Mouse (Mus musculus): ENCODE measurements around the gene Ccdc84. TPM values are rescaled to one million over a fixed set of nuclear protein-coding genes. Genes with fewer than 3 reads are reported as not detected.

The Ccdc84 gene
- polyA plus RNA-seq, 1 experiment from 2014 or later: 27.1 TPM

GRCm38 (mm10) chr9:44401081-44401480, 17.3 kb downstream of the Ccdc84 start:
- Histone ChIP-seq H3K27ac (replicated peaks; ENCODE audit: low read depth, low read length) (no peak overlapping the region), H3K4me3 (ENCODE audit: low read depth, low read length) (no peak overlapping the region), H3K9me3 (ENCODE audit: control insufficient read depth, low read length) (no peaks in the 10 kb centered on the region), H3K4me1 (ENCODE audit: control insufficient read depth, insufficient read depth, low read length) (peaks cover 9% of the 10 kb centered on the region; the same call in 1 of the 2 replicates), H3K4me2 (ENCODE audit: low read depth, severe bottlenecking) (no peak overlapping the region), H3K27me3 (ENCODE audit: control insufficient read depth, insufficient read depth, low read length) (0 out of 2 replicates have a peak, but pooled peaks cover 2% of the 10 kb centered on the region), H3K9ac (ENCODE audit: low read length) (no peak overlapping the region), H3K36me3 (ENCODE audit: control insufficient read depth, insufficient read depth, low read length) (peaks cover 25% of the 10 kb centered on the region)
- ATAC-seq (ENCODE audit: insufficient number of reproducible peaks, low FRiP score, low TSS enrichment, low read depth) (no peak), DNase-seq (ENCODE audit: low spot score) (no peak)
- 83% methylated on average over 4 of the region's 4 CpGs for WGBS

GRCm38 (mm10) chr9:44399795-44400114, 18.6 kb downstream of the Ccdc84 start:
- Histone ChIP-seq H3K4me3 (ENCODE audit: low read depth, low read length) (no peak overlapping the region), H3K27me3 (ENCODE audit: control insufficient read depth, insufficient read depth, low read length) (0 out of 2 replicates have a peak, but pooled peaks cover 2% of the 10 kb centered on the region), H3K9me3 (ENCODE audit: control insufficient read depth, low read length) (no peaks in the 10 kb centered on the region), H3K9ac (ENCODE audit: low read length) (no peak overlapping the region), H3K4me2 (ENCODE audit: low read depth, severe bottlenecking) (no peak overlapping the region), H3K27ac (replicated peaks; ENCODE audit: low read depth, low read length) (no peak overlapping the region), H3K36me3 (ENCODE audit: control insufficient read depth, insufficient read depth, low read length) (peaks cover 22% of the 10 kb centered on the region), H3K4me1 (ENCODE audit: control insufficient read depth, insufficient read depth, low read length) (peaks cover 9% of the 10 kb centered on the region; the same call in 1 of the 2 replicates)
- no peak for DNase-seq (ENCODE audit: low spot score)
- no peak for ATAC-seq (ENCODE audit: insufficient number of reproducible peaks, low FRiP score, low TSS enrichment, low read depth)
- 92% methylated on average over 6 of the region's 6 CpGs for WGBS

GRCm38 (mm10) chr9:44399114-44399794, 19.1 kb downstream of the Ccdc84 start:
- H3K9me3 ChIP-seq (ENCODE audit: control insufficient read depth, low read length): no peaks in the 10 kb centered on the region
- H3K36me3 ChIP-seq (ENCODE audit: control insufficient read depth, insufficient read depth, low read length): peaks cover 21% of the 10 kb centered on the region
- WGBS: 84% methylated on average over 13 of the region's 13 CpGs
- no peak for ATAC-seq (ENCODE audit: insufficient number of reproducible peaks, low FRiP score, low TSS enrichment, low read depth)
- no peak overlapping the region for H3K4me3 ChIP-seq (ENCODE audit: low read depth, low read length)
- H3K27me3 ChIP-seq (ENCODE audit: control insufficient read depth, insufficient read depth, low read length): 0 out of 2 replicates have a peak, but pooled peaks cover 2% of the 10 kb centered on the region
- H3K27ac ChIP-seq (replicated peaks; ENCODE audit: low read depth, low read length): no peak overlapping the region
- H3K4me2 ChIP-seq (ENCODE audit: low read depth, severe bottlenecking): no peak overlapping the region
- H3K9ac ChIP-seq (ENCODE audit: low read length): no peak overlapping the region
- peaks cover 9% of the 10 kb centered on the region; the same call in 1 of the 2 replicates for H3K4me1 ChIP-seq (ENCODE audit: control insufficient read depth, insufficient read depth, low read length)
- no peak for DNase-seq (ENCODE audit: low spot score)

- Histone ChIP-seq H3K4me3 (ENCODE audit: low read depth, low read length) (no peak overlapping the region), H3K36me3 (ENCODE audit: control insufficient read depth, insufficient read depth, low read length) (peaks cover 17% of the 10 kb centered on the region), H3K4me2 (ENCODE audit: low read depth, severe bottlenecking) (no peak overlapping the region), H3K9ac (ENCODE audit: low read length) (no peak overlapping the region), H3K9me3 (ENCODE audit: control insufficient read depth, low read length) (no peaks in the 10 kb centered on the region), H3K27ac (replicated peaks; ENCODE audit: low read depth, low read length) (no peak overlapping the region), H3K4me1 (ENCODE audit: control insufficient read depth, insufficient read depth, low read length) (peaks cover 9% of the 10 kb centered on the region; the same call in 1 of the 2 replicates), H3K27me3 (ENCODE audit: control insufficient read depth, insufficient read depth, low read length) (0 out of 2 replicates have a peak, but pooled peaks cover 2% of the 10 kb centered on the region)
- 87% methylated on average over 9 of the region's 9 CpGs for WGBS
- DNase-seq (ENCODE audit: low spot score): no peak
- ATAC-seq (ENCODE audit: insufficient number of reproducible peaks, low FRiP score, low TSS enrichment, low read depth): no peak
These were observed 19.8 kb downstream of the Ccdc84 start for GRCm38 (mm10) chr9:44398551-44398950.

GRCm38 (mm10) chr9:44398087-44398486, 20.3 kb downstream of the Ccdc84 start:
- H3K27ac ChIP-seq (replicated peaks; ENCODE audit: low read depth, low read length): no peak overlapping the region

GRCm38 (mm10) chr9:44396684-44397411, 21.5 kb downstream of the Ccdc84 start, which contains the start of gene Slc37a4:
Gene Slc37a4 (plus strand): TSS chr9:44396852.
- Histone ChIP-seq H3K27me3 (ENCODE audit: control insufficient read depth, insufficient read depth, low read length) (0 out of 2 replicates have a peak, but pooled peaks cover 2% of the 10 kb centered on the region), H3K4me1 (ENCODE audit: control insufficient read depth, insufficient read depth, low read length) (peaks cover 9% of the 10 kb centered on the region; the same call in 1 of the 2 replicates), H3K36me3 (ENCODE audit: control insufficient read depth, insufficient read depth, low read length) (peaks cover 11% of the 10 kb centered on the region; the same call in 1 of the 2 replicates), H3K9ac (ENCODE audit: low read length) (peak within 1 kb of the TSS; percentile 77), H3K27ac (replicated peaks; ENCODE audit: low read depth, low read length) (no peak within 1 kb of the TSS), H3K4me3 (ENCODE audit: low read depth, low read length) (peak within 1 kb of the TSS; percentile 63), H3K4me2 (ENCODE audit: low read depth, severe bottlenecking) (peak within 1 kb of the TSS; percentile 96), H3K9me3 (ENCODE audit: control insufficient read depth, low read length) (no peaks in the 10 kb centered on the region)
- peak; percentile 85 for DNase-seq (ENCODE audit: low spot score)
- ATAC-seq (ENCODE audit: insufficient number of reproducible peaks, low FRiP score, low TSS enrichment, low read depth): peak; percentile 91
- WGBS: under 1% methylated on average over 43 of the region's 43 CpGs

More at GRCm38 (mm10) chr9:44398087-44398486, 20.3 kb downstream of the Ccdc84 start:
- peaks cover 9% of the 10 kb centered on the region; the same call in 1 of the 2 replicates for H3K4me1 ChIP-seq (ENCODE audit: control insufficient read depth, insufficient read depth, low read length)
- no peaks in the 10 kb centered on the region for H3K9me3 ChIP-seq (ENCODE audit: control insufficient read depth, low read length)
- H3K4me2 ChIP-seq (ENCODE audit: low read depth, severe bottlenecking): no peak overlapping the region
- H3K4me3 ChIP-seq (ENCODE audit: low read depth, low read length): no peak overlapping the region
- ATAC-seq (ENCODE audit: insufficient number of reproducible peaks, low FRiP score, low TSS enrichment, low read depth): no peak
- WGBS: 19% methylated on average over 4 of the region's 4 CpGs
- peaks cover 14% of the 10 kb centered on the region for H3K36me3 ChIP-seq (ENCODE audit: control insufficient read depth, insufficient read depth, low read length)
- no peak for DNase-seq (ENCODE audit: low spot score)
- 0 out of 2 replicates have a peak, but pooled peaks cover 2% of the 10 kb centered on the region for H3K27me3 ChIP-seq (ENCODE audit: control insufficient read depth, insufficient read depth, low read length)
- no peak overlapping the region for H3K9ac ChIP-seq (ENCODE audit: low read length)

- WGBS: 46% methylated on average over 4 of the region's 4 CpGs
- no peak overlapping the region for H3K4me3 ChIP-seq (ENCODE audit: low read depth, low read length)
These were observed 26.9 kb downstream of the Ccdc84 start for GRCm38 (mm10) chr9:44391466-44391865.

GRCm38 (mm10) chr9:44389273-44389672, 29.1 kb downstream of the Ccdc84 start:
- Histone ChIP-seq H3K27me3 (ENCODE audit: control insufficient read depth, insufficient read depth, low read length) (no peaks in the 10 kb centered on the region), H3K4me1 (ENCODE audit: control insufficient read depth, insufficient read depth, low read length) (no peaks in the 10 kb centered on the region), H3K36me3 (ENCODE audit: control insufficient read depth, insufficient read depth, low read length) (peaks cover 32% of the 10 kb centered on the region), H3K9ac (ENCODE audit: low read length) (no peak overlapping the region), H3K4me3 (ENCODE audit: low read depth, low read length) (no peak overlapping the region), H3K4me2 (ENCODE audit: low read depth, severe bottlenecking) (no peak overlapping the region), H3K27ac (replicated peaks; ENCODE audit: low read depth, low read length) (no peak overlapping the region), H3K9me3 (ENCODE audit: control insufficient read depth, low read length) (no peaks in the 10 kb centered on the region)
- WGBS: 71% methylated on average over 8 of the region's 8 CpGs
- DNase-seq (ENCODE audit: low spot score) (peak; percentile 58), ATAC-seq (ENCODE audit: insufficient number of reproducible peaks, low FRiP score, low TSS enrichment, low read depth) (no peak)

More at GRCm38 (mm10) chr9:44391466-44391865, 26.9 kb downstream of the Ccdc84 start:
- DNase-seq (ENCODE audit: low spot score) (peak; percentile 80), ATAC-seq (ENCODE audit: insufficient number of reproducible peaks, low FRiP score, low TSS enrichment, low read depth) (no peak)
- Histone ChIP-seq H3K27me3 (ENCODE audit: control insufficient read depth, insufficient read depth, low read length) (no peaks in the 10 kb centered on the region), H3K27ac (replicated peaks; ENCODE audit: low read depth, low read length) (no peak overlapping the region), H3K9me3 (ENCODE audit: control insufficient read depth, low read length) (no peaks in the 10 kb centered on the region), H3K9ac (ENCODE audit: low read length) (no peak overlapping the region), H3K36me3 (ENCODE audit: control insufficient read depth, insufficient read depth, low read length) (peaks cover 18% of the 10 kb centered on the region; the same call in 1 of the 2 replicates), H3K4me1 (ENCODE audit: control insufficient read depth, insufficient read depth, low read length) (no peaks in the 10 kb centered on the region), H3K4me2 (ENCODE audit: low read depth, severe bottlenecking) (no peak overlapping the region)

All from limb, embryonic 11.5 days (tissue).